Mouse (Mus musculus) brain, embryonic 14.5 days (tissue): ENCODE results near the gene Zfp408.

Experiments
- CTCF ChIP-seq: fragments of 200-500 bp; IDR thresholded peaks from 2 replicates; pipeline ENCODE4 v1.5.1; 2012; ENCODE audit warnings: inconsistent platforms, mild to moderate bottlenecking, moderate library complexity, borderline replicate concordance; ENCODE audit not compliant: insufficient read depth, insufficient read length; ENCODE audit errors: extremely low read depth
- POLR2A ChIP-seq: fragments of 200-500 bp; IDR thresholded peaks from 2 replicates; pipeline ENCODE4 v1.6.1; 2012; ENCODE audit warnings: mild to moderate bottlenecking, inconsistent platforms, borderline replicate concordance; ENCODE audit not compliant: poor library complexity, insufficient read depth, insufficient read length, severe bottlenecking; ENCODE audit errors: extremely low read depth

- TF ChIP-seq POLR2A (no peak), CTCF (no peak)
Measured at GRCm38 (mm10) chr2:91683919-91684318, 34.3 kb upstream of the Zfp408 start.
